Mouse (Mus musculus) embryo, embryonic 11.5 days (tissue): Measurements from ENCODE around the gene Gpn2.
A peak's percentile ranks its signal among the peaks of the same experiment; 100 is the strongest.

ENCODE experiments used
- DNase-seq: peaks from one replicate; pipeline ENCODE4 v3.0.0-alpha.2; 2012; ENCODE audit warnings: low read depth, low spot score

Gene Gpn2

DNA sequence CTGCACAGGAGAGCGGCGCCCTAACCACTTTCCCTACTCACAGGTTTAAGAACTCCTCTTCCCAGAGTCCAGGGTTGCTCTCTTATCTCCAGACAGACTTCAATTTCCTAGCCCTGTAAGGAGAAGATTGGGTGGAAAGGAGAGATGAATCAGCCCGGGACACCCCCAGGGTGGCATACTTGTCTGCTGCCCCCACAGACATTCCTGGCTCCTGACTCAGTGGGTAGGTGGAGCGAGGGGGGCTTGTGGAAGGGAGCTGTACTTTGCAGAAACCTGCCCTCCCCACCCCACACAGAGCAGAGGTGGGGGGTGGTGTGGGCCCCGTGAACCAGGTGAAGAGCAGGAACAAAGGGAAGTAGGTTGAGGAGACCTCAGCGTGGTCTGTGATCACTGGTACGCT is 11.4 kb downstream of the Gpn2 start:
- DNase-seq, result no peak

DNA sequence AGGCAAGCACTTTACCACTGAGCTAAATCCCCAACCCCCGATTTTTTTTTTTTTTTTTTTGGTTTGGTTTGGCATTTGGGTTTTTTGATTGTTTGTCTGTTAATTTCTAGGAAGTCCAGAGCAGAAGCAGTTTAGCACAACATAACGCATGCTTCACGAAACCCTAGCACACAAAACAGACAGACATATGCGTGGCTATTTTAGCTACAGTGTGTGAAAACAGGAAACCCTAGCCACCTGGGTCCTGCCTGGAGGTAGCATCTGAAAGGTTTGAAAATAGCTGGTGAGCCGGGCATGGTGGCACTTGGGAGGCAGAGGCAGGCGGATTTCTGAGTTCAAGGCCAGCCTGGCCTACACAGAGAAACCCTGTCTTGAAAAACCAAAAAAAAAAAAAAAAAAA is 11.9 kb downstream of the Gpn2 start:
- DNase-seq, result no peak

DNA sequence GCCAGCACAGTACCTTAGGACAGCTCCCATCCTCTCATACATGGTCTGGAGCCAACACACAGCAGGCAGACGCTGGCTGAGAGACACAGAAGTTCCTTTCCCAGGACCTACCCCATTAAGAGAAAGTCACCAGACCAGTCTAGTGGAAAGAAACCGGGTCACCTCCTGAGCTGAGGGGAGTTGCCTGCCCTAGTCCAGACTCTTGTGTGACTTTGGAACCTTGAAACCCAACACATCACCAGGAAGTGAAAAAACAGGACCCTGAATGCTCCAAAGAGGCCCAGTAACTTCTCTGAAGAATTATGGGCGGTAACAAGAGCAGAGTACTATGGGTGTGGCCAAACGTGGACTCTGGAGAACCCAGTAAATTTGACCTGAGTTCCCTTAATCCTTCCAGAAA is 14.5 kb downstream of the Gpn2 start:
- no peak for DNase-seq

DNA sequence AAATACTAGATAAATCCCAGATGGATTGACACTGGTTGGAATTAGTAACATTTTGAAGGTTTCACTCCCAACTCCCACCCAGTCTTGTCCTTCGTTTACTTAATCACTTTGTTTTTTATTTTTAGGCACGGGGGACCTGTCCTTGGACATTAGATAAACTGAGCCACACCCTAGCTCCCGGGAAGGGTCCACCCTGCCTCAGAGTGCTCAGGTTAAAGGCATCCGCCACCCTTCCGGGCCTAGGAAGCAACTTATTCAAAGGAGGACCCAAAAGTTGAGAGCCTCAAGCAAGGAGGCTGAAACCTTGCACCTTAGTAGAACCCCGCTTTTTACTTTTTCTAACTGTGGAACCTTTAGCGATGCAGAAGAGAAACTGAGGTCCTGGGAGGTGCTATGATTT is 15.0 kb downstream of the Gpn2 start:
- DNase-seq, result no peak

DNA sequence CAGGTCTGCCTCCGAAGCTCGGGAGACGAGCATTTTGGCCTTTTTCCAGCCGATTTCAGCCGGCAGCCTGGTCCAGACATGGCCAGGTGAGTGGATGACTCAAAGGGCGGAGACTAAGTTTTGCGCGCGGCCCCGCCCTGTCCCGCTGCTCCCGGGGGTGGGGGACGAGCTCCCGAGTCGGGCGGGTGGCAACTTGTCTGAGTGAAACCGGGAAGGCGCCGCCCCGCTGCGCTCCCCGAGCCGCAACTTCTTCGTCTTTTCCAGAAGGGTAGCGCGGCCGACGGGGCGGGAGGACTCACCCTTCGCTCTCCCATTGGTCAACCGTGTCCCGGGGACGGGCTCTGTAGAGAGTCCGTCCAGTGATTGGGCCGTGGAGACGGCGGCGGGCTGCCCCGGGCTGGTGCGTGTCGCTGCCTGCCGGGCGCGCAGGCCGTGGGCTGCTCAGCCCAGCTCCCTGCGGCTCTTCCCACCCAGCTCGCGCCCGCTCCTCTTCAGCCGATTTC is 15.5 kb downstream of the Gpn2 start:
- DNase-seq, result peak; percentile 75

DNA sequence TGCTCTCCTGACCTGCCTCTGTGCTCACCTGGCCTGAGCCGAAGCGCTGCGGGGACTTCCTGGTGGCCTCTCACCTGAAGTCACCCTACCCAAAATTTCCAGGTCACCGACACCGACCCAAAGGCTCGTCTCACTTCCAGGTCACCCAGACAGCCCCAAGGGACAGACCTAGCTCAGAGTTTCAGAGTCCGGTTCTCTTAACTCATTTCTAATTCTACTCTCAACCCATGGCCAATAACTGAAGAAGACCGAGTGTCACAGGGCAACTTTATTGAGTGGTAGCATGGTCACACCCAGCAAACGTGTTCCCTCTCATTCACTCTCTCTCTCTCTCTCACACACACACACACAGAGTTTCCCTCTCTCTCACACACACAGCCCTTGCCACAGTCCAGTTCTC is 16.1 kb downstream of the Gpn2 start:
- DNase-seq, result no peak

DNA sequence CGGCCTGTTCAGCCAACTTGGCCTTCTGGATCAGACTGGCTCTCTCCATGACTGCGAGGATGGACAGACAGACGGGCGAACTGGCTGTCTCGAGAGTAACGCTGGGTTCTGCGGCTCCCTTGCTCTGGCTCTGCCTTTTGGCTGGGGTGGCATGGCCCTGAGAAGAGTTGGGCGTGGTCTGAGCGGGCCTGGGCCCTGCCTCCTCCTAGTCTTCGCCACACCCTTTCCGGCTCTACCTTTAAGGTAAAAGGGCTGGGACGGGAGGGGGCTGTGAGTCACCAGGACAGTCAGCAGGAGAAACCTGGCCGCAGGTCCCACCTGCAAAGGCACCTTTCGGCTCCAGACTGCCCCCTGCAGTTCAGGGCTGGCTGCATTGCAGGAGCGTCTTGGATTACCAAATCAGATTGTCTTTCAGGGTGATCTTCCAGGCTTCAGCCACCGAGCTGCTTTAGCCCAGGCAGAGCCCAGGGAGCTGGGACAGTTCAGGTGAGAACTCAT is 17.6 kb downstream of the Gpn2 start, which contains the start of gene Sfn:
Gene Sfn, minus strand, starts transcription at position 448 of the 498 bp plus-strand sequence.
- no peak for DNase-seq

GRCm38 (mm10) chr4:133603056-133603455 is 18.9 kb downstream of the Gpn2 start:
- DNase-seq, result no peak

GRCm38 (mm10) chr4:133604175-133604574 is 20.0 kb downstream of the Gpn2 start:
- DNase-seq, result no peak

DNA sequence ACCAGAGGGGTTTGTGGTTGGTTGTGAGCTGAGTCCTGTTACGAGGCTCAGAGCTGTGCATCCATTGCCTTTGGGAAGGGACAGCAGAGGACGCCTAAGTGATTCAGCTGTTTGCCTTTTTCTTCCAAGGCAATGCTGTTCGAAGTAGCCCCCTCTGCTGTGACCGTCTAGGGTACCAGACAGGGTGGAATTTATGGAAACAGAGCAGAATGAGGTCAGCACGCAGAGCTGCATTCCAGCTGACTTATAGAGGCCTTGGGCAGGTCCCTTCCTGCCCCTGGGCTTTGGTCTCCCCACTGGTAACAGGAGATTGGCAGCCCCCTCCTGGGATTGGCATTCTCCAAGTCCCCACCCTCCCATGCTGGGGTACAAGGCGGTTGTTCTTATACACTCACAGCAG is 20.7 kb downstream of the Gpn2 start:
- DNase-seq, result no peak

DNA sequence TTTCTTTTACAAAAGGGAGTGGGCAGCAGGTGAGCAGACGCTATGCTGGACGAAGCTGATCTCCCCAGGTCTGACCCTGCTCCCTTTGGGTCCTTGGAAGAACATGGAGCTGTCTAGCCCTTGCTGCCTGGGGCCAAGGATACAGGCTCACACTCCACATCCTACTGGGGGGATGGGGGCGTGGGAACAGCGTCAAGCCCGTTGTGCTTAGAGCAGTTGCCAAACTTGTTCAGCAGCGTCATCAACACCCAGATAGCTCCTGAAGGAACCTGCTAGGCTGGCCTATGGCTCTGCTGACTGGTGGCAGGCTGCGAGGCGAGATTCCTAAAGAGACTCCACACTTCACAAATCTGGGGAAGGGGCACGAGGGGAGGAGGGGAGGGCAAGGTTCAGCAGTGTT is 21.2 kb downstream of the Gpn2 start:
- no peak for DNase-seq

DNA sequence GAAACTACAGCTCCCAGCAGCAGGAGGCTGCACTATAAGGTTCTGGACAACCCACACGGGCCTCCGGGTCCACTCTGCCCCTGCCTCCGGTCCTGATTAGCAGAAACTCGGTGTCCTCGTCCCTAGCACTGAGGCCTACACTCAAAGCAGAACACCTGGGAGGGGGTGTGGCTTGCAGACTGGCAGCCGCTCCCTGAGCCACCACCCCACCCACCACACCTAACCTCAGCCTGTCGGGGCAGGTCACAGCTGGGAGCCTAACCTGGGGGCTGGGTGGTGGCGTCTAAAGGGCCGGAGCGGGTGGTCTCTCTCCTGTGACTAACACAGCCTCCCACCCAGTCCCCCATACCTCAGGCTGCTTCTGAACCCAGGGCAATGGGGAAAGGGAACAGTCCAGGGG is 23.1 kb downstream of the Gpn2 start:
- DNase-seq, result no peak

GRCm38 (mm10) chr4:133609719-133610118 is 25.6 kb downstream of the Gpn2 start:
- DNase-seq, result peak; percentile 54

GRCm38 (mm10) chr4:133611815-133612214 is 27.7 kb downstream of the Gpn2 start:
- DNase-seq, result no peak

- no peak for DNase-seq
Observed at GRCm38 (mm10) chr4:133612416-133612815, 28.3 kb downstream of the Gpn2 start.

- DNase-seq, result no peak
Observed at GRCm38 (mm10) chr4:133613026-133613425, 28.9 kb downstream of the Gpn2 start.

- no peak for DNase-seq
Observed at GRCm38 (mm10) chr4:133613867-133614266, 29.7 kb downstream of the Gpn2 start.

DNA sequence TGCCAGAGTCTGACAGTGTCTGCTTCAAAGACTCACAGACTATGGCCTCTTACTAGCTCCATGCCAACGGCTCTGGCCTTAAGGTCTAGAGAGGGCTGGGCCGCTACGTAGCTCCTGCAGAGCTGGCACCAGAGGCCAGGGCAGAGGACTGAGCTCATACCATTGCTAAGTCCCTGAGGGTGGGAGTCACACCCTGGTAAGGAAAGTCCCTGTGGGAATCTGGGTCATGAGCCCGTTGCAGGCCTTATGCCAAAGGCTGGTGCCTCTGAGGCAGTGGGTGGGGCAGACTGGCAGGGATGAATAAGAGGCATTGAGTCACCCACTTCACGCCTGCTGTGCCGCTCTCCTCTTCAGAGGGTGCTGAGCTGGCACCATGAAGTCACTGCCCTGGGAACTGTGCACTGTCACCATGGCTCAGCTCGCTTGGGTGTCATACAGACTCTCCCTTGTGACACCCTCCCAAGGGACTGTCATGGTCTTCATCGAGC is 30.2 kb downstream of the Gpn2 start:
- DNase-seq, result no peak

DNA sequence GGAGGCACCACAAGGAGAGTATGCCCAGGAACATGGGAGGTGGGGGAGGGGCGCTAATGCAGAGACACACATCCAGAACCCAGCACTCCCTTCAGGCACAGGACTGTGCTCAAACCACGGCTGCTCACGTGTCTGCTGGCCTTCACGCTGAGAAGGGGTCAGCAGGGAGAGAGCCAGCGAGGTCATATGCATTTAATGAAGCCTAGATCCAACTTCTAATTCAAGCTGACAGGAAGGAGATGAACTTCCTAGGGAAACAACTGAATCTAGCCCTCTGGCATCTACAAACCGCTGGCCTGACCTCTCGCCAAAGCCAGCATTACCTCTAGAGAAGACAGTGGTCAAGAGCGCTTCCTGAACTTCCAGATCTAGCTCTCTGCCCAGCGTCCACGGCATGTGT is 31.3 kb downstream of the Gpn2 start:
- DNase-seq, result no peak

DNA sequence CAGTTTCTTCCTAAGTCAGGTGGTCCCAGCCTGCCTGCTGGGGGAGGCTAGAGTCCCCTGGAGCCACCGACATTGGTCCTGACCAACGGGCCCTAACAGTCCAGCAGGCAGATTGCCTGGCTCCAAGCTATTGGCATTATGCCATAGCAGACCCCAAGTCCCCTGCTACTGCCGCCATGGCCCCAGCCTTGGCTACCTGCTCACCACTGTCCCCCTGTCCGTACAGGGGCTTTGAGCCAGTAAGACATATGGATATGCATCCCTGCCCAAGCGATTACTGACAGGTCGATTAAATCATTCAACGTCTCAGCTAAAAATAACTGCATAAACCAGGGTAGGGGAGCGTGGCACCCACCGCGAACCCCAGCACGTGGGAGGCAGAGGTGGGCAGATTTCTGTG is 33.8 kb downstream of the Gpn2 start:
- DNase-seq, result no peak

DNA sequence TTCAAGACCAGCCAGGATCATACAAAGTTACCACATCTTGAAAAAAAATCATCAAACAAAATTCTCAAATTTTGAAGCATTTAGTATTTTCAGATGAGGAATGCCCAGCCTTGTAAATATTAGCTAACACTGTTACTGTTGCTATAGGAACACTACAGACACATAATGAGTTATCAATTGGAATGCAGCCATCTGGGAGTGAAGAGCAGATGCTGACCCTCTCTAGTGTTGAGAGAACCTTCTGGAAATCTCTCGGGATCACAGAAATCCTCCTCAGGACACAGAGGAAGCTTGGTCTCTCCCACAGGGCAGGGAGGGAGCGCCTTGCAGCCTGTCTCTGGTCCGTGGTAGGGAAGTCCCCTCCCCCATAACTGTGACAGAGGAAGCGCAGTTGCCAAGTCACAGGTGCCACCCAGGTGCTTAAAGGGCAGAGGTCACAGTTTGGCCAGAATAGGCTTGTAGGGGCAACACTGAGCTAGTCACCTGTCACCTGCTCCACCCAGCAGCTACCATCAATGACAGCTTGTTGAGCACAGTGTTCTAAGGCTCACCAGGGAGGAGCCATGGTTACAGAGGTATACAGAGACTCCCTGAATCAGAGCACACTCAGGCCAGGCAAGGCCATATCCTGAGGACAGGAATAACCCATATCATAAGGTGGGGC is 35.4 kb downstream of the Gpn2 start:
- no peak for DNase-seq

GRCm38 (mm10) chr4:133620668-133621067 is 36.5 kb downstream of the Gpn2 start:
- DNase-seq, result no peak

- no peak for DNase-seq
Observed at GRCm38 (mm10) chr4:133622161-133622695, 38.1 kb downstream of the Gpn2 start.
